Mouse (Mus musculus): ENCODE data around the gene Gm40193.

DNA sequence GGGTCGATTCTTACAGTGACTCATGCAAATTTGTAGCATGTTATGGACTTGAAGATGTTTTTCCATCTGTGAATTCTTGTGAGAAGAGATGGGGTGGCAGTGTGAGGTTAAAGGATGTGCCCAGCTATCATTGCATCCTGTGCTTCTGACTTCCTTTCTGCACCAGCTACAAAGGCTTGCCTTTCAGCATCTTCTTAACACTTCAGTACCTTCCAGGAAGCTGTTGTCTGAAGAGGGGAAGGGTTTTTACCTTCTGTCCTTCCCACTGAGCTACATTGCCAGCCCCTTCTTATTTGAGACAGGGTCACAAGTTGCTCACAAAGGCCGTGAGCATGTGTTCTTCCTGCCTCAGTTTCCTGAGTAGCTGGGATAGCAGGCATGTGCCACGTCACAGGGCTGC is 48.2 kb upstream of the Gm40193 start:
- TF ChIP-seq EP300 (IDR thresholded peaks at IDR 0.05; ENCODE audit: low read depth), result no peak
- no peak for TF ChIP-seq CTCF (IDR thresholded peaks at IDR 0.05; ENCODE audit: low read depth)

Data from liver, embryonic 14.5 days (tissue).